Comparison of ENCODE assay signal across 7 mouse cellular contexts in the genomic region with DNA sequence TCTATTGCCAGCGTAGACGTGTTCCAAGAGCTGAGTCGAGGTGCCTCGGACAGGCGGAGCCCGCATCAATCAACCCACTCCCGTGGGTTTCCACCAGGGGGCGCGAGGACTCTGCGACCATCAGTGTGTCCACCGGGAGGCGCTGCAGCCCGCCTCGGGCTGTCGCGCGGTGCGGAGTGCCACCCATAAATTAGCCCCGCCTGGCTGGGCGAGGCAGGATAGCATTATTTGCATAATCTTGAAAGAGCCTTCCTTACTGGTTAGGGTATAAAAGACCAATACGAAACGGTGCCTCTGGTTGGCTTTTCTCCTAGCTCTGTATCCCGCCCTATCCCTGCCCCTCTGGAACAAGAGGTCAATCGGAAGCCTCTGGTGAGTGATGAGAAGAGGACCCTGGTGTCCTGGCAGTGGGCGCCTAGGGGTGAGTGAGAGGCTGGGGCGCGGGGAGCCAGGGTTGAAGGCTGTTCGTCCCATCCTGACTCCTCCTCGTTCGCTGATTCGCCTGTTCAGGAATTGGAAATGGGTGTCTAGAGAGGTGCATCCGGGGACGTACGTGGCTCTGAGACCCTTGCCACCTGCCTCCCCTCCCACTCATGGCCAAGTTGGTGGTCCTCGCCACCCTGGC. TPM values are rescaled to one million over a fixed set of nuclear protein-coding genes. Genes with fewer than 3 reads are reported as not detected.
DNase-seq lines count a peak whose midpoint lies in the region; ATAC-seq and TF ChIP-seq lines count a peak whose summit lies in the region.

No protein-coding gene starts in this region.

- ATAC-seq in embryonic facial prominence, embryonic 11.5 days (replicated peaks; ENCODE audit: insufficient number of reproducible peaks, low FRiP score, low TSS enrichment, low read depth): peak; percentile 75
- ATAC-seq in limb, embryonic 12.5 days (ENCODE audit: insufficient number of reproducible peaks, insufficient read depth, low FRiP score, low TSS enrichment, low read depth): peak; percentile 76
- ATAC-seq in midbrain, embryonic 15.5 days (replicated peaks): peak; percentile 84

- peak; percentile 99 for DNase-seq in adrenal gland, postnatal 14 days
- DNase-seq in embryonic facial prominence, embryonic 11.5 days (ENCODE audit: low spot score): peak; percentile 95
- peak; percentile 100 for DNase-seq in heart, adult 11 months
- DNase-seq in kidney, adult 18-20 months: peak; percentile 98
- peak; percentile 91 to 92 for DNase-seq in spleen, adult 2 months (ENCODE audit: low read depth in 1 of 2, low spot score in 2 of 2)

- peak overlapping the region; percentile 87 for H3K4me2 ChIP-seq in embryonic facial prominence, embryonic 11.5 days (ENCODE audit: low read depth, low read length)
- H3K4me2 ChIP-seq in limb, embryonic 12.5 days: peak overlapping the region; percentile 85
- H3K4me2 ChIP-seq in midbrain, embryonic 15.5 days: peak overlapping the region; percentile 73

- H3K4me3 ChIP-seq in embryonic facial prominence, embryonic 11.5 days (ENCODE audit: low read depth, low read length): peak overlapping the region; percentile 36
- H3K4me3 ChIP-seq in limb, embryonic 12.5 days (replicated peaks): peak overlapping the region; percentile 63
- peak overlapping the region; percentile 46 for H3K4me3 ChIP-seq in midbrain, embryonic 15.5 days
- H3K4me3 ChIP-seq in spleen, adult 2 months (ENCODE audit: extremely low read depth, insufficient read depth, insufficient read length): peak overlapping the region; percentile 81

- H3K4me1 ChIP-seq in embryonic facial prominence, embryonic 11.5 days (ENCODE audit: control insufficient read depth, insufficient read depth, low read length): no peaks in the 10 kb centered on the region
- peaks cover 22% of the 10 kb centered on the region for H3K4me1 ChIP-seq in limb, embryonic 12.5 days (replicated peaks)
- peaks cover 18% of the 10 kb centered on the region for H3K4me1 ChIP-seq in midbrain, embryonic 15.5 days
- H3K4me1 ChIP-seq in spleen, adult 2 months (ENCODE audit: control insufficient read depth, insufficient read depth, insufficient read length): peaks cover 22% of the 10 kb centered on the region

- peak overlapping the region; percentile 41 for H3K9ac ChIP-seq in embryonic facial prominence, embryonic 11.5 days (replicated peaks; ENCODE audit: low read length)
- peak overlapping the region; percentile 42; the same call in 1 of the 2 replicates for H3K9ac ChIP-seq in limb, embryonic 12.5 days (replicated peaks)
- 0 out of 2 replicates have a peak overlapping the region, but pooled peaks have one; percentile 32 for H3K9ac ChIP-seq in midbrain, embryonic 15.5 days

- TF ChIP-seq POLR2A in spleen, adult 2 months (IDR thresholded peaks at IDR 0.05; ENCODE audit: low read depth, low read length): peak; percentile 59

- H3K36me3 ChIP-seq in embryonic facial prominence, embryonic 11.5 days (replicated peaks; ENCODE audit: control insufficient read depth, insufficient read depth, low read depth, low read length): no peaks in the 10 kb centered on the region
- H3K36me3 ChIP-seq in limb, embryonic 12.5 days: no peaks in the 10 kb centered on the region
- no peaks in the 10 kb centered on the region for H3K36me3 ChIP-seq in midbrain, embryonic 15.5 days (replicated peaks)
- peaks cover 8% of the 10 kb centered on the region for H3K36me3 ChIP-seq in spleen, adult 2 months (ENCODE audit: control insufficient read depth, insufficient read depth, low read length)

- H3K27me3 ChIP-seq in embryonic facial prominence, embryonic 11.5 days (ENCODE audit: control insufficient read depth, insufficient read depth, low read length): peaks cover 25% of the 10 kb centered on the region
- peaks cover 67% of the 10 kb centered on the region for H3K27me3 ChIP-seq in limb, embryonic 12.5 days
- H3K27me3 ChIP-seq in midbrain, embryonic 15.5 days (replicated peaks): peaks cover 32% of the 10 kb centered on the region
- H3K27me3 ChIP-seq in spleen, adult 2 months (ENCODE audit: control insufficient read depth, insufficient read depth, low read length): peaks cover 6% of the 10 kb centered on the region

- TF ChIP-seq CTCF in spleen, adult 2 months (IDR thresholded peaks at IDR 0.05; ENCODE audit: extremely low read depth, insufficient read depth, insufficient read length, insufficient replicate concordance): peak; percentile 100

- H3K27ac ChIP-seq in embryonic facial prominence, embryonic 11.5 days (replicated peaks; ENCODE audit: low read depth, low read length): no peak overlapping the region
- H3K27ac ChIP-seq in limb, embryonic 12.5 days: 0 out of 2 replicates have a peak overlapping the region, but pooled peaks have one; percentile 19
- no peak overlapping the region for H3K27ac ChIP-seq in midbrain, embryonic 15.5 days
- H3K27ac ChIP-seq in spleen, adult 2 months (ENCODE audit: insufficient read depth, low read length): peak overlapping the region; percentile 59

- H3K9me3 ChIP-seq in embryonic facial prominence, embryonic 11.5 days (replicated peaks; ENCODE audit: control insufficient read depth, low read length): no peaks in the 10 kb centered on the region
- no peaks in the 10 kb centered on the region for H3K9me3 ChIP-seq in limb, embryonic 12.5 days
- H3K9me3 ChIP-seq in midbrain, embryonic 15.5 days: no peaks in the 10 kb centered on the region

- WGBS in embryonic facial prominence, embryonic 11.5 days: under 1% methylated on average over 35 of the region's 35 CpGs
- 2% methylated on average over 35 of the region's 35 CpGs for WGBS in limb, embryonic 12.5 days
- WGBS in midbrain, embryonic 15.5 days: 1% methylated on average over 35 of the region's 35 CpGs
- 2% methylated on average over 35 of the region's 35 CpGs for WGBS in spleen, adult 2 months

RNA-seq across cellular contexts. Expression of gene Acbd4, which starts 1.4 kb away (rescaled TPM):
- total RNA-seq in adrenal gland, postnatal 14 days (2021): 77.8 and 84.9 TPM in 2 replicates
- 6.4 and 7.8 TPM in 2 replicates for polyA plus RNA-seq in embryonic facial prominence, embryonic 11.5 days (2014; fragmentation: Nextera tagmentation; extraction: Ambion mirVana)
- 8.1 and 11.9 TPM in 2 replicates for polyA plus RNA-seq in limb, embryonic 12.5 days (2016; fragmentation: Nextera tagmentation; extraction: Ambion mirVana)
- 9.7 and 11.1 TPM in 2 replicates for polyA plus RNA-seq in midbrain, embryonic 15.5 days (2015; fragmentation: Nextera tagmentation; extraction: Ambion mirVana)
- polyA plus RNA-seq in spleen, adult 2 months (2012; rRNA removed): 17.9 and 22.5 TPM in 2 replicates

RNA-seq across cellular contexts. Expression of gene Plcd3, which starts 1.4 kb away (rescaled TPM):
- 9.3 and 11.2 TPM in 2 replicates for total RNA-seq in adrenal gland, postnatal 14 days (2021)
- polyA plus RNA-seq in embryonic facial prominence, embryonic 11.5 days (2014; fragmentation: Nextera tagmentation; extraction: Ambion mirVana): 0.87 and 1.1 TPM in 2 replicates
- 2.9 and 3.6 TPM in 2 replicates for polyA plus RNA-seq in limb, embryonic 12.5 days (2016; fragmentation: Nextera tagmentation; extraction: Ambion mirVana)
- 3.0 and 3.8 TPM in 2 replicates for polyA plus RNA-seq in midbrain, embryonic 15.5 days (2015; fragmentation: Nextera tagmentation; extraction: Ambion mirVana)
- polyA plus RNA-seq in spleen, adult 2 months (2012; rRNA removed): 4.7 TPM in 2 replicates

RNA-seq across cellular contexts. Expression of gene Hexim1, which starts 13.2 kb away (rescaled TPM):
- total RNA-seq in adrenal gland, postnatal 14 days (2021): 57.8 and 62.1 TPM in 2 replicates
- polyA plus RNA-seq in embryonic facial prominence, embryonic 11.5 days (2014; fragmentation: Nextera tagmentation; extraction: Ambion mirVana): 5.3 and 5.6 TPM in 2 replicates
- 3.9 and 4.0 TPM in 2 replicates for polyA plus RNA-seq in limb, embryonic 12.5 days (2016; fragmentation: Nextera tagmentation; extraction: Ambion mirVana)
- 3.1 and 3.7 TPM in 2 replicates for polyA plus RNA-seq in midbrain, embryonic 15.5 days (2015; fragmentation: Nextera tagmentation; extraction: Ambion mirVana)
- polyA plus RNA-seq in spleen, adult 2 months (2012; rRNA removed): 10.3 and 11.2 TPM in 2 replicates

RNA-seq across cellular contexts. Expression of gene Hexim2, which starts 29.4 kb away (rescaled TPM):
- total RNA-seq in adrenal gland, postnatal 14 days (2021): 3.9 and 5.6 TPM in 2 replicates
- polyA plus RNA-seq in embryonic facial prominence, embryonic 11.5 days (2014; fragmentation: Nextera tagmentation; extraction: Ambion mirVana): 7.1 and 8.3 TPM in 2 replicates
- 12.8 and 13.2 TPM in 2 replicates for polyA plus RNA-seq in limb, embryonic 12.5 days (2016; fragmentation: Nextera tagmentation; extraction: Ambion mirVana)
- 27.2 and 33.4 TPM in 2 replicates for polyA plus RNA-seq in midbrain, embryonic 15.5 days (2015; fragmentation: Nextera tagmentation; extraction: Ambion mirVana)
- 2.3 and 3.0 TPM in 2 replicates for polyA plus RNA-seq in spleen, adult 2 months (2012; rRNA removed)

Comparison
In these comparisons a context has a peak if more than half of its experiments do, and no peak if none do; other contexts are left out.
1. H3K27ac ChIP-seq: peak in limb, embryonic 12.5 days (single experiment) and spleen, adult 2 months (single experiment); none in embryonic facial prominence, embryonic 11.5 days (single experiment) and midbrain, embryonic 15.5 days (single experiment).
2. Peak in every context shown above with its lines, with median percentiles within 50 percentile points of each other: DNase-seq, ATAC-seq, H3K4me2 ChIP-seq, H3K4me3 ChIP-seq and H3K9ac ChIP-seq.